Mouse (Mus musculus): ENCODE data around the gene Ablim2.
A peak's percentile ranks its signal among the peaks of the same experiment; 100 is the strongest.

Ablim2 gene

DNA sequence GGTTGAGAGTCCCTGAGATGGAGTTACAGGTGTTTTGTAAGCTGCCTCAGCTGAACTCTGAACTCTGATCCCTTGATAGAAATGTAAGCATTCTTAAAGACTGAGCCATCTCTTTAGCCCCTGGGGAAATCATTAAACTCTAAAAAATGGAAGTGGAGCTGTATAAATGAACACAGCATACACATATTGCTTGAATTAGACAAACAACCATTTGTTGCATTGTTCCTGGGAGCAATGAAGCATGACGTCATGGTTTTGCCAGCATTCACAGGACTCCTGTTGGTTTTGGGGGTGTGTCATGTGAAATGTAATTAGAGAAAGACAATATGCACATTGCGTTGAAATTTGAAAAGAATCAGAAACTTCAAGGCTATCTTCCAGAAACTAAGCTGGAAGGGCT, 132.0 kb downstream of the Ablim2 start:
- no peak for DNase-seq

DNA sequence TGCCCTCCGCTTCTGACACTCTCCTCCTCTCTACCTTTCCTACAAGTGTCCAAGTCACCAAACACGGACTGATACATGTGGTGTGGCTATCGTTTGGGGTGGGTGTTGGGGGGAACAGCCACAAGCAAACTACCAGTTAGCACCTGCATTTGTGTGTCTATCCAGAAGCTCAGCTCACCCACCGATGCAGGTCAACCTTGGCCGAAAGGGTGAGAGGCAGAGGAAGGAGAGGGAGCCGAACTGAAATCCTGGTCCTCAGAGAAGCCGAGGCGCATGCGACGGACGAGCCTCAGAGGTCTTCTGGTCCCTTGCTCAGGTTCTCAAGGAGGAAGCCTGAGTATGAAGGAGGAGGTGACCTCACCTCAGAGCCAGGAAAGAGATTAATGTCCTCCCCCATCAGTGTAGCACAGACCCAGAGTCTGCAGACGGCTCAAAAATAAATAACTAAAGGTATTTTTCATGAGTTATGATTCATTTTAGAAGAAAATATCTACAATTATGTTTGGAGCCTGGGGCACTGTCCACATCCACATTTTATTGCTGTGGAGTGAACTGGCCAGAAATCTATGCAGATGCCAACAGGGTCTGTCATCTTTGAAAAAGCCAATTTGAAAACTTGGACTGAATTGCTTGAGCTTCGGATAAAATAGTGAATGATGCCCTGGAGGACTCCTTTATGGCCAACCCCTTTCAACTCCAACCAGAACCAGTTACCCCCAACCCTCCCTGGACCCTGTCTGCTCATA, 133.5 kb downstream of the Ablim2 start:
- no peak for DNase-seq

DNA sequence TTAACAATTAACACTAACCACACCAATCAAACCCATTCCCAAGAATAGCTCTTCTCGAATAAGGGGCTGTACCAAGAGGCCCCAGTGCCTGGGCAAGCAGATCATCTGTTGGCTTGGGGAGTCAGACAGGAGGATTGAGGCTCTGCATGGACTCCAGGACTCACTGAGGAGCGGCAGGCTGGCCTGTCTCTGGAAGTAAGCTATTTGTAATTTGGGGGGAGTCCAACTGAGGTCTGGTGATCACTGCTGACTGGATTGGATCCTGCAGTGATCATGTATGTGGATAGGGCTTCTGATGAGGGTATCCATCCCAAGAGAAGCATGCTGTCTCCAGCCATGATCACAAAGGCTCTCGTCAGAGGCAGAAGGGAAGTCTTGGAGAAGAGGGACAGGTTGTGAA, 134.7 kb downstream of the Ablim2 start:
- no peak for DNase-seq

DNA sequence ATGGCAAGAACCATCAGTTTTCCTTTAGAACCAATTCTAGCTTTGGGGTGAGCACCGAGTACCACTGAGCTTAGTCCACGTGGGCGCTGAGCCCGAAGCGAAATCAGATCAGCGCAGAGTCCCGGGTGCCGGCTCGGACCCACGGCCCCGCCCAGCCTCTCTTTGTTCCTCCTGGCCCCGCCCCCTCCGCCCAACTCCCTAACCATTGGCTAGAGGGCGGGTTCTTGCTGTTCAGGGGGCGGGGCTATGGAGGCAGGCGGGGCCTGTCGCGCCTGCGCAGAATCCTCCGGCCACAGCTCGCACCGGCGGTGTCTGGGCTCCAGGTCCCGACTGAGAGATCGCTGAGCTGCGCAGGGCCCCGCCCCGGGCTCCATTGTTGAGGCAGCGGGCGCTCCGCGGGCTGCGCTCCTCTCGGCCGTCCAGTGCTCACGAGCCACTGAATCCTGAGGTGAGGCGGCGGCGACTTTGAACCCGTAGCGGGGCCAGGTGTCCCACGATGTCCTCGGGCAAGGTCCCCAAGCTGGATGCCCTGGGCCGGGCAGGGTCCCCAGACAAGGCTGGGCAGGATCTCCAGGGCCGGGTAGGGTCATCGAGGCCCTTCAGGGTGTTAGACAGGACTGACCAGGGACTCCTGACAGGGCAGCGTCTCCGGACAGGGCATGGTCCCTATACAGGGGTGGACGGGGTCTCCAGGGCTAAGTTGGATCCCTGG, 135.6 kb downstream of the Ablim2 start, which contains the start of gene Afap1:
Gene Afap1 (plus strand): TSS at position 227 of the 712 bp plus-strand sequence.
- DNase-seq: peak; percentile 100

DNA sequence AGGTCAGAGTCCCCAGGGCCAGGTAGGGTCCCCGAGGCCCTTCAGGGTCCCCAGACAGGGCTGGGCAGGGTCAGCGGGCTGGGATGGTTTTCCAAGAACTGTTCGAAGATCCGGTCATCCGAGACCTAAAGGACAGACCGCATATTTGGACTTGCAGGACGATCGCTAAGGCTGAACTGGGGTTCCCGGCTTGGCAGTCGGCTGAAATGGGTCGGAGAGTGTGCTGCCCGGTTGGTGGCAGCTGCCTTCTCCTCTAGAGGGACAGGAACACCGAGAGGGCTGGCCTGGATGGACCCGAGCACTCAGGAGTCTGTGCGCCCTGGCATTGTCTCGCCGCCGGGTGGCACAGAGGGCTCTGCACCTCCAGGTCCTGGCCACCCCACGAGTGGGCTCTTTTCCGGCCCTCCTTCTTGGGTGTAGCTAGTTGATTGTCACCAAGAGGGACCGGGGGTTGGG, 136.2 kb downstream of the Ablim2 start:
- peak; percentile 77 for DNase-seq

DNA sequence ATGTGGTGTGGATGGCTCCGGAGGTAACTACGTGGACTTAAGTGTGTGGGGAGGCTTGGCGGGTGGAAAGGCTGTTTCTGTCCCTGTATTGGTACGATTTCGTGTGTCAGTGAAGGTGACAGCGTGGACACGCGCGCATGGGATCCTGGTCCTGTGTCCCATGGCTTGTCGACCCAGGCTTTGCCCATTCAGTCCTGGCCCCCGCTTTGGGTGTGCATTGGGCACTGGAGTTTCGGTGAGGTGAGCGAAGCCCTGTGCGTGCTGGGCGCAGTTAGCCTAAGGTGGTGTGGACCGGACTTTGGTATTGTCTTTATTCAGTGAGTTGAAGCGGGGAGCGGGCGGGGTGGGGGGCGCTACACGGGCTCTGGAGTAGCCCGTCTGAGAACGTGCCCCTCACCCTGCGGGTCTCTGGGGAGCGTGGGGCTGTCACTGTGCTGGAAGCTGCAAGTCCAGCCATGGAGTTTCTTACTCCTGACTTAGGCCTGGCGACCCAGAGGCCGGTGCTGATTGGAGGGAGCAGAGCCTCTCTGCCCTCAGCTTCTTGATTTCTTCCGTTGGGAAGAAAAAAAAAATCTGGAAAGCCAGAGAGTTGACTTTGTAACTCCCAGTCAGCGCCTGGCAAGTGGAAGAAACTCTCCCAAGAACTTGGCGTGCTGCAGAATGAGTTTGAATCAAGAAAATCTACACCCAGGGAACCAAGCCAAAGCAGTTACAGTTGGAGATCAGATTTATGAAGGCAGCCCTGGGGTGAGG, 136.8 kb downstream of the Ablim2 start:
- DNase-seq: peak; percentile 73

DNA sequence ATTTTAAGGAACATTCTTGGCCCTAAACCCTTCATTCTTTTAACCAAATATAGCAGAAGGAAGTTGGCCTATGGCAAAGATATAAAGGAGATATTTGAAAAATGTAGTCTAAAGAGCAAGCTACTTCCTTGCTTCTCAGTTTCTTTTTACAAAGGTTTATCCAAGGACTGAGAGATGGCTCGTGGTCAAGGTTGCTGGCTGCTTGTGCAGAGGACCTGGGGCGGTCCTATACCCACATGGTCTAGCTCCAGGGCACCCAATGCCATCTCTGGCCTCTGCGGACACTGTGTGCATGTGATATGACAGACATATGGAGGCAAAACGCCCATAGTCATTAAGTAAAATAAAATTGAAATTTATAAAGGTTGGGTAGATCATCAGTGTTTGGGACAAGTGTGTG, 138.2 kb downstream of the Ablim2 start:
- no peak for DNase-seq

DNA sequence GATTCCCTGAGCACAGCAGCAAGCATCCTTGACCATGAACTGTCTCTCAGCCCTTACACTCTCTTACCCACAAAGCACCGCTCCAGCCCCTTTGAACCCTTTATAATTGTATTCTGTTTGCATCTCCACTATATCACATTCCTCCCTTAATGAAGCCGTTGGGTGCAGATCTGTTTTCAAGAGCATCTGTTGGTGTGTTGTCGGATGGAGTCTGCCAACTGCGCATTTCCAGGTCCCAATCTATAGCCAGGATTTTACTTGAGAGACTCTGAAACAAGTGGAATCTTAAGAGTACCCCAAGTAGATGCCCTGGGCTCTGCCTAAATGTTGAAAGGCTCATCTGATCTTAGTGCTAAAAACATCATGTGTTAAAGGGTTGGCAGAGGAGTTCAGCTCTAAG, 138.9 kb downstream of the Ablim2 start:
- DNase-seq: no peak

DNA sequence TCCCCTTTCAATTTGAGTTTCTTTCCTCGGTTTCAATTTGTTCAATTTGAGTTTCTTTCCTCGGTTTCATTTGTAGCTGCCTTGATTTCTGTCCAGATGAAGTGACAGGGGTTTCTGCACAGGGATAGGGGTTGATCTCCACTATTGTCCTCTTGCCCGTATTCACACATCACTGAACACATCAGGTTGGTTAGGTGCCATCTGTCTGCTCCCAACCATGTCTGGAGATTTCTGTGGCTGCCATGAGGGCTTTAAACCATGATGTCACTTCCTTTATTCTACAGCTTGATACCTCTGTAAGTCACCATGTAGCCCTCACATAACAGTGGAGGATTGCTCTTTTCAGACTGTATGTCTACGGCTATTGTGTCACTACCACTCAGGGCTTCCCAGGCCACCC, 139.5 kb downstream of the Ablim2 start:
- DNase-seq: no peak

DNA sequence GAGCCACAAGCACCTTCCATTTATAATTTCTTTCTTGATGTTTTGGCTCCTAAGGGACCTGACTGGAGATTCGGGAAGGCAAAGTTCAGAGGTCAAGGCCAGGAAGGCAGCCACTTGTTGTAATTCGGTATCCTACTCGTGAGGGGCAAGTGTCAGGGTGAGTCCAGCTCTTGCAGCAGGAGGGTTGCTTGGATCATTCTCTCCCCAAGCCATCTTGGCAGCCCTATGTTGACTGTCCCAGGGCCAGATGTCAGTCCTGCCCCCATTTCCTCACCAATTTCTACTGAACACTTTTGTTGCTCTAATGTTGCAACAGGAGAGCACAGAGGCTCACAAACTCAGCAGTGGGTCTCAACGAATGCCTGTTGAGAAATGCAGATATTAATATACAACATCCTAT, 140.4 kb downstream of the Ablim2 start:
- DNase-seq: no peak

DNA sequence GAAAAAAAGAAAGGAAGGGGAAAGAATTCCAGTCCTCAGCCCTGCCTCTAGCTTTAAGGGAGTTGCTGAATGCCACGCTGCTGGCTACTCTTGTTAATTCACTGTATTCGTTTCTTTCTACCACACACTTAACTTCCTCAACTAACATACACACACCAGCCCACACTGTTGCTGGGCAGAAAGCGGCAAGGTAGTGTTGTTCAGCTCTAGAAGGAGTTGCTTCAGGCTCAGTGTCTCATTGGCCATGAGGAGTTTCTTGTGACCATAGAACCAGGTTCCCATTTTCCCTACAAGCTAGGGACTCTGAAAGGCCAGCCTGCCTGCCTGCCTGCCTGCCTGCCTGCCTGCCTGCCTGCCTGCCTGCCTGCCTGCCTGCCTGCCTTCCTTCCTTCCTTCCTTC, 141.3 kb downstream of the Ablim2 start:
- DNase-seq: no peak

DNA sequence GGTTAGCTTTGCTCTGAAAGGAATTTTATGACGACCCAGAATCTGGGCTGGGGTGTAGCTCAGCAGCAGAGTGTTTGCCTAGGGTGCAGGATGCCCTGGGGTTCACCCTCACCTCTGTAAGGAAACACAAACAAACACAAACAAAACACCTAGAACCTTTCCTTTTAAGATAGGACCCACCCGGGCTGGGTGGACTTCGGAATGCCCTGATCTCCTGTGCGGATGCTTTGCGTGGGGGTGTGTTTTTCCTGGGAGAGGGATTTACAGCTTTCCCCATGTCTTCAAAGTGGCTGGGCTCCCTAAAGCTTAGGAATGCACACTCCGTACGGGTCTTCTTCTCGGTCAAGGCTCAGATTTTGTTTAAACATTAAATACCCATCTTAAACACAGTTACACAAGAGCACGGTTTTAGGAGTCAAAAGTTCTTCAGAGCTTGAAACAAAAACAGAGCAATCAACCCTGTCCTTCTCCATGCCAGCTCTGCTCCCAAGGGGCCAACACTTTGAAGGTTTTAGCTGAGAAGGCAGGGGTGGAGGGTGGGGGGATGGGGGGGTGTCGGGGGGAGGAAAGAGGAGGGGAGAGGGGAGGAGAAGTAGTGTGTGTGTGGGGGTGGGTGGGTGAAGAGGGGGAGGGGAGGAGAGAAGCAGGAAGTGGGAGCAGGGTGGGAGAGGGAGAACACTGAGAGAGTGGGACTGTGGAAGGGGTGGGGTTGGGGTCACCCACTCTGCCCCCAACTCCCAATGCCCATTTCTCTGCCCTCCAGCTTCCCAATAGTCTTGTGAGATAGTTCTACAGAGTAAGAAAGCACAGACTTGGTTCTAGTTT, 142.9 kb downstream of the Ablim2 start:
- peak; percentile 69 for DNase-seq

DNA sequence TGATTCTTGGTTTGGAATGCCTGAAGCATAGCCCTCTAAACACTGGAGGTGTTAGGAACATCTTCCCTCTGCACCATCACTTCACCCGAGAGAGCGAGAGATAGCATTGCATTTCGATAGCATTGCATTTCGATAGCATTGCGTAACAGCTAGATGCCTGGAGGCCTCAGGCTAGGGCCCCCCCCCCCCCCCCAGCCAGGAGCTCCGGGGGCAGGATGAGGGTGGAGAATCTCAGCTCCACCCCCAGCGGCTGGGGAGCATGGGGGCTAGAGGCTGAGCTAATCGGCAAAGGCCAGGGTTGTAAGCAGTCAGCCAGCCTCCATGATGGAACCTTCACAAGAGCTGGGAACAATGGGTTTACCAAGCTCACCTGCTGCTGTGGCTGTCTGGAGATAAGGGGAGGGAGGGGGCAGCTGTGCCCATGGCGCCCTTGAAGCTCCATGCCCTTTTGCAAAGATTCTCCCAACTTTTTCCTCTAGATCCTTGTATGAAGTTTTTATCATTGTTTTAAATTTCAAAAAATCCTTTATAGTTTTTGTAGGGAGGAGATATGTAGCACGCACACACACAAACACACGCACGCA, 143.6 kb downstream of the Ablim2 start:
- DNase-seq: no peak

DNA sequence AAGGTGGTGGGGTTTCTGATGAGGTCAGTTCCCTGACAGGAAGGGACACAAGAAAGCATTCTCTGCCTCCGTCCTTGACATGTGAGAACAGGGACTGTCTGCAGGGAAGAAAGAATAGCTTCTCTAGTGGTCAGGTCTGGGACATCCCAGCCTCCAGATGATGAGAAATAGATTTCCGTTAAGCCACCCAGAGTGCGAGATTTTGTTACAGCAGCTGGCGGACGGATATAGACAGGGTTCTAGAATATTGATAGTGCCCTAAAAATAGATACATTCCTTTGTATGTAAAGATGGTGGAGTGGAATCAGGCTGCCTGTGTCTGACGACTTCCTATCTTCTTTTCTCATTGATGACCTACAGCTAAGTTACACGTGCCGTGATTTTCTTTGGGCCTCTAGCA, 145.8 kb downstream of the Ablim2 start:
- no peak for DNase-seq

DNA sequence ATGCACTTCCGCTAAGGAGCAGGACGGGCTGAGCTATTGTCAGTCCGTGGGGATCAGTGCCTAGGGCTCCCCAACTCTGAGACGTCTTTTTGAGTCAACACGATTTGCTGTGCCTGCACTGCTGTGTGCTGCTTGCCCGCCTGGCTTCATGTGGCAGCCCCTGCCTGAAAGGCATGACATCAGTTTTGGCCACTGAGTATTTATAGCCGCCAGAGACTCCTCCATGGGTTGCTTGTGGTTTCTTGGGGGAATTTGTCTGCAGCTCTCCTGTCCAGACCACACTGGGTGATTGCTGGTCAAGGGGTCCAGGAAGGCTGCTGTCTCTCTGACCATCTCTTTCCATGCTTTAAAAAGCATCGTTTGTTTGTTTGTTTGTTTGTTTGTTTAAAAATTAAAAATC, 147.6 kb downstream of the Ablim2 start:
- no peak for DNase-seq

DNA sequence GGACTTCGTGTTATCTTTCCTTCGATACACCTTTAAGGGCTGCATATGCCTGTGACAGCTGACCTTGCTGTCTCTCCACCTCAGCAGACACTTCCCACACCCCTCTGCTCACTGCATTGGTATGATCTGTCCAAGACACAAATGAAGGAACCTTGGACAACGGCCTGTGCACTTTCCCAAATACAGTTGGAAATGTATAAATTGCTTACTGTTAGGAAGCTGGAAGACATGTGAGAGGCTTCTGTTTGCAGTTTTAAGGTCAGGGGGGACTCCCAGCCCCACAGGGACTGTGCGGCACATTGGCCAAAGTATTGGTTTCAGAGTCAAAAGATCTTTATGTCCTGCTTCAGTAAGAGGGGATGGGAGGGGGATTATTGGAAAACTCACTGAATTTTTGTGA, 149.4 kb downstream of the Ablim2 start:
- DNase-seq: no peak

DNA sequence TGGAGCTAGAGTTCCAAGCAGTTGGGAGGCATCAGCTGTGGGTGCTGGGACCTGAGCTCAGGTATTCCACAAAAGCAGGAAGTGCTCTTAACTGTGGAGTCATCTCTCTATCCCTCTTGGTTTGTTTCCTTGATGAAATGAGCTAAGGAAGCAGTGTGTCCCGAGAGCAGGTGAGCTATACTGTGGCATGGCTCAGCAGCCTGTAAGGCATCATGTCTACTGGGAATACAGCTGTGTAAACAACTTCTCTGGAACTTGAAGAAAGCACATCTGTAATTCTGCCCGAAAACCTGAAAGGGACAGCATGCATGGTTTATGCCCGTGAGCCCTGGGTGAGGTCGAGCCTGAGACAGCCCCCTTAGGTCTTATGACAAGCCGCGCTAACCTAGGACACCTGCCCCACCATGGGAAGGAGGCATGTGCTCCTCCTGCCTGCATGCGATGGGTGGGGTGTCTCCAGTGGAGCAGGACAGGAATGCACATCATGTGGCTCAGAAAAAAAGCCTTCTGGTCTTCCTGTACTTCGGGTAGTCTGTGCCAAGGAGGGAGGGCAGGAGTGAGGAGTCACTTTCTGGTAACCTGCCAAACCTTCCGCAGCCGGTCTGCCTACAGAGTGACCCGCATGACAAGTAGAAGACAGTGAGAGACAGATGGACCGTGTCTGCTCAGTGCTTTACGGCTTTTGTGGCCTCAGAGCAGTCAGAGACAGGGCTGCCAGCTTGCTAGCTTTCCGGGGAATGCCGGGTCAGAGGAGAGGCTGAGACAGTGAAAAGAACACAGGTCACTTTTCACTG, 150.2 kb downstream of the Ablim2 start:
- DNase-seq: peak; percentile 93

DNA sequence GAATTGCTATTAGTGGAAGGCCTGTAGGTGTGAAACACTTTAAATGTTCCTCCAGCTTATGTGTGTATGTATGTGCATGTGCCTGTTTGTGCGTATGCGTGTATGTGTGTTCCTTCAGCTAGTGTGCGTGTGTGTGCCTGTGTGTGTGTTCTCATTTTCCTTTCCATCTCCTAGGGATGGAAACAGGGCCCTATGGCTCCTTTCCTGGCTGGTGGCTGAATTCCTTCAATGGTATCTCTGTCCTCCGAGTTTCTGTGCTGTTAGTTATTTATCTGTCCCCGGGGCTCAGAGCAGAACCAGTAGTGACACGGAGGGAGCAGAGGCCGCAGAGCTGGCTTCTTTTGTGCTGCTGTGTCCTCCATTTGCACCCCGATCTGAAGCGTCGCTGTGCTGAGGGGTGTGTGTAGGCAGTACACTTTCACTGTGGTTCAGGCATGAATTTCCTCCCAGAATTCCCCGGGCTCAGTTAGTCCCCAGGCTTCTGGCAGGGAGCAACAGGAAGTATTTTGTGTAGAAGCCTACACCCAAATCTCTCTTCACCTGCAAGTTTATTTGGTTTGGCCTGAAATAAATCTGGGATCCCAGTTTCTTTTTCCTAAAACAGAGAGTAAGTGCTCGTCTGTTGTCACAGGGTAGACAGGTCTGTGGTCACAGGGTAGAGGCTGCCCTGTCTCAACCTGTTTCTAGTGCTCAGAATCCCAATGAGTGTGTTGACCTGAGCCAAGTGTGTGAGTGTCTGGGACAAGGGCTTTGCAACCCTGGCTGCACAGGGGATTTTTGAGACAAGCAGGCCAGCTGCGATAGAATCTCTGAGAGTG, 151.2 kb downstream of the Ablim2 start:
- peak; percentile 62 for DNase-seq

DNA sequence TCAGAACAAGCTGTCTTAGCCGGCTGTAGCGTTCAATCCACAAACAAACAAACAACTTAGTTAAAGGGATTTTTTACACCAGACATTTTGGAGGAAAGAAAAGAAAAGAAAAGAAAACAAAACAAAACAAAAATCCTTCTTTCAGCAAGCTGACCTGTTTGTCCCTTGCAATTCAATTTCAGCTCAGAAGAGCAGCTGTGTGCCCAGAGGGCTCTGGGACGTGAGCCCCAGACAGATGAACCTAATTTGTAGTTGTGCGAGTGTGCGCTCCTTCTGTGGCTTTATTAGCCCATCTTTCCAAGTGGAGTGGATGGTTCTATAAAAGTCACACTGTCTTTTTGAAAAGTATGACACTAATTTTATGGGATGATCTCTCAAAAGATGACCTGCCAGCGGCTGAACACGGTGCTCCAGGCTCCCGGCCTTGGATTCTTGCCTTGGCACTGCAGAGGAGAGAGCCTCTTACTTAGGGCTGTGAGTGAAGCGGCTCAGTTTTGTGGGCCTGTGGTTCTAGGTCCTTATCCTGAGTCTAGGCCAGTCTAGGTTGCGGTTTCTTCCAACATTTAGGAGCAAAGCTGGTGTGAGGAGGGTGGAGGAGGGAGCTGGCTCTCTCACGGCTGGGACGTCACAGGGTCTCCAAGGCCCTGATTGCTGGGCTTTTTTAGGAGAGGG, 158.1 kb downstream of the Ablim2 start:
- DNase-seq: no peak

DNA sequence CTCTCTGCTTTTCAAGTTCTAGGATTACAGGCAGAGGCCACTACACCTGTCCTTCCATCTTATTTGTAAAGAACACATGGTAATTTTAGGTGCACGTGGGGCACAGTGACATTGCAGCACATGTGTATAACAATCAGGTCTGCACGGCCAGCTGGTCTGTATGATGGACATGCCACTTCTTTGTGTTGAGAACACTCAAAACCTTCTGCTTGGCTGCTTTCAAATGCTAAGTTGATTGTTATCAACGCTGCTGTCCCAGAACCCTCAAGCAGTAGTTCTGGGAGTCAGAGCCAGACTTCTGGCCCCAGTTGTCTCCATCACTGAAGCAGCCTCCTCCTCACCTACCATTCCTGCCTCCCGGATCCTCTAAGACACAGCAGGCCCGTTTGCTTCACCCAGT, 159.0 kb downstream of the Ablim2 start:
- DNase-seq: no peak
